Comparison of ENCODE assay signal across 19 mouse cellular contexts in the genomic region with DNA sequence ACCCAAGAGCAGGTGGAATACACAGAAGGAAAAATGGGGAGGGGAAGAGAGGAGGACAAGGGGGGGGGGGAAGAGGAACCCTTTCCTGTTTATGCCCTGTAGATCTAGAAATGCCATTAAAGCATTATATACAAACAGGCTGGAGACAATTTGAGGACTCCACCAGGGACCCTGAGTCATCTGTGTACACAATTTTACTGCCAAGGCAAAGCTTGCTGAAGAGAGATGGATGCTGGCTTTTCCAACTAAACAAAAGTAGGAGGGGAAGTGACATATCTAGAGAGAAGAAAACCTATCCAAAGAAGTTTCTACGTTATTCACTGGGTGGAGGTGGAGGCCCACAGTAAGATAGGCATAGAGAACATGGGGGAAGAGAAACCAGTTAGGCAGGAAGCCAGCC. TPM values are rescaled to one million over a fixed set of nuclear protein-coding genes. Genes with fewer than 3 reads are reported as not detected.
DNase-seq lines count a peak whose midpoint lies in the region; ATAC-seq lines count a peak whose summit lies in the region.
"Had no signal": no experiment of that assay in that cellular context is flagged by ENCODE, and none has a peak within 500 bp of the region (broad histone marks: within the 10 kb centered on the region; RNA-seq: fewer than 3 reads in every experiment).

No protein-coding gene starts in this region.

- H3K4me2 ChIP-seq in embryonic facial prominence, embryonic 15.5 days (replicated peaks) = no peak overlapping the region
- no peak overlapping the region for H3K4me2 ChIP-seq in liver, embryonic 13.5 days
- H3K4me2 ChIP-seq in liver, embryonic 11.5 days = no peak overlapping the region
- H3K4me2 ChIP-seq: heart, embryonic 11.5 days had no signal

- no peak overlapping the region for H3K4me3 ChIP-seq in embryonic facial prominence, embryonic 15.5 days (replicated peaks)
- no peak overlapping the region for H3K4me3 ChIP-seq in embryonic facial prominence, embryonic 10.5 days
- H3K4me3 ChIP-seq in liver, embryonic 13.5 days (replicated peaks) = no peak overlapping the region
- H3K4me3 ChIP-seq in liver, embryonic 11.5 days (ENCODE audit: low read depth, low read length) = no peak overlapping the region

- no peaks in the 10 kb centered on the region for H3K9me3 ChIP-seq in embryonic facial prominence, embryonic 15.5 days (replicated peaks)
- no peaks in the 10 kb centered on the region for H3K9me3 ChIP-seq in embryonic facial prominence, embryonic 10.5 days
- H3K9me3 ChIP-seq in liver, embryonic 13.5 days (replicated peaks) = no peaks in the 10 kb centered on the region
- H3K9me3 ChIP-seq in liver, embryonic 11.5 days (ENCODE audit: control insufficient read depth, low read length) = no peaks in the 10 kb centered on the region

- H3K27me3 ChIP-seq in embryonic facial prominence, embryonic 15.5 days = no peaks in the 10 kb centered on the region
- H3K27me3 ChIP-seq in embryonic facial prominence, embryonic 10.5 days (replicated peaks; ENCODE audit: low read depth, poor library complexity, severe bottlenecking) = no peaks in the 10 kb centered on the region
- H3K27me3 ChIP-seq in liver, embryonic 13.5 days = no peaks in the 10 kb centered on the region
- H3K27me3 ChIP-seq in liver, embryonic 11.5 days (replicated peaks; ENCODE audit: control insufficient read depth, insufficient read depth, low read length) = no peaks in the 10 kb centered on the region

- H3K9ac ChIP-seq in embryonic facial prominence, embryonic 15.5 days = no peak overlapping the region
- no peak overlapping the region for H3K9ac ChIP-seq in liver, embryonic 13.5 days
- H3K9ac ChIP-seq in liver, embryonic 11.5 days (ENCODE audit: low read depth, low read length) = no peak overlapping the region
- H3K9ac ChIP-seq: liver, embryonic 14.5 days had no signal

- peak overlapping the region; percentile 44; the same call in 1 of the 2 replicates for H3K27ac ChIP-seq in embryonic facial prominence, embryonic 15.5 days (replicated peaks)
- no peak overlapping the region for H3K27ac ChIP-seq in embryonic facial prominence, embryonic 10.5 days (replicated peaks)
- H3K27ac ChIP-seq in liver, embryonic 13.5 days = peak overlapping the region; percentile 6; the same call in 1 of the 2 replicates
- no peak overlapping the region for H3K27ac ChIP-seq in liver, embryonic 11.5 days (ENCODE audit: low read depth, low read length)
- H3K27ac ChIP-seq: liver, embryonic 14.5 days had no signal

- no peak for ATAC-seq in embryonic facial prominence, embryonic 15.5 days (ENCODE audit: insufficient number of reproducible peaks, low FRiP score, low TSS enrichment, low read depth)
- ATAC-seq in liver, embryonic 13.5 days (ENCODE audit: low read depth) = no peak
- ATAC-seq in liver, embryonic 11.5 days (replicated peaks; ENCODE audit: low FRiP score) = no peak
- ATAC-seq in megakaryocyte, adult 5-6 weeks (ENCODE audit: poor library complexity, severe bottlenecking) = peak; percentile 48; the same call in 1 of the 2 replicates
- ATAC-seq: forebrain, embryonic 16.5 days had no signal

- WGBS in embryonic facial prominence, embryonic 15.5 days = 36% methylated on average over 1 of the region's 1 CpGs
- WGBS in embryonic facial prominence, embryonic 10.5 days = 72% methylated on average over 1 of the region's 1 CpGs
- WGBS in liver, embryonic 13.5 days (ENCODE audit: insufficient replicate concordance) = 35% methylated on average over 1 of the region's 1 CpGs
- WGBS in liver, embryonic 11.5 days = 34% methylated on average over 1 of the region's 1 CpGs

- peaks cover 32% of the 10 kb centered on the region for H3K36me3 ChIP-seq in embryonic facial prominence, embryonic 15.5 days
- H3K36me3 ChIP-seq in embryonic facial prominence, embryonic 10.5 days (replicated peaks) = peaks cover 26% of the 10 kb centered on the region
- H3K36me3 ChIP-seq in liver, embryonic 13.5 days = peaks cover 26% of the 10 kb centered on the region
- peaks cover 14% of the 10 kb centered on the region for H3K36me3 ChIP-seq in liver, embryonic 11.5 days (ENCODE audit: control insufficient read depth, insufficient read depth, low read length)

- 0 out of 2 replicates have a peak, but pooled peaks cover 8% of the 10 kb centered on the region for H3K4me1 ChIP-seq in embryonic facial prominence, embryonic 15.5 days
- H3K4me1 ChIP-seq in embryonic facial prominence, embryonic 10.5 days = peaks cover 4% of the 10 kb centered on the region
- peaks cover 15% of the 10 kb centered on the region; the same call in 1 of the 2 replicates for H3K4me1 ChIP-seq in liver, embryonic 13.5 days (replicated peaks)
- H3K4me1 ChIP-seq in liver, embryonic 11.5 days (replicated peaks; ENCODE audit: control insufficient read depth, insufficient read depth, low read length) = no peaks in the 10 kb centered on the region; the same call in 1 of the 2 replicates

- no peak for DNase-seq in embryonic facial prominence, embryonic 10.5 days (ENCODE audit: low spot score)
- DNase-seq in liver, embryonic 13.5 days = no peak
- DNase-seq in liver, embryonic 11.5 days (ENCODE audit: low spot score) = no peak
- DNase-seq in brain, adult 2 months (ENCODE audit: low read depth, low spot score) = peak; percentile 15
- no peak for DNase-seq in cerebellum, adult 8-10 months
- no peak for DNase-seq in layer of hippocampus, postnatal 10 days (ENCODE audit: low spot score in 2 of 2)
- DNase-seq: cerebellum, adult 2 months; gastrocnemius, postnatal 25 days; kidney, adult 8-10 months; kidney, postnatal 4 days had no signal

RNA-seq across cellular contexts. Expression of gene Tmem176a, which starts 10.5 kb away (rescaled TPM):
- polyA plus RNA-seq in embryonic facial prominence, embryonic 15.5 days (2015; fragmentation: Nextera tagmentation; extraction: Ambion mirVana) = 64.4 and 77.8 TPM in 2 replicates
- polyA plus RNA-seq in embryonic facial prominence, embryonic 10.5 days (2016; fragmentation: Nextera tagmentation; extraction: Ambion mirVana) = 14.2 and 21.0 TPM in 2 replicates
- polyA plus RNA-seq in liver, embryonic 13.5 days (2015; fragmentation: Nextera tagmentation; extraction: Ambion mirVana) = 72.2 and 77.0 TPM in 2 replicates
- polyA plus RNA-seq in liver, embryonic 11.5 days (2014; fragmentation: Nextera tagmentation; extraction: Ambion mirVana) = 56.6 and 66.1 TPM in 2 replicates
- total RNA-seq in megakaryocyte, adult 5-6 weeks (2015) = 33.4 and 35.5 TPM in 2 replicates
- 16.5 and 20.0 TPM in 2 replicates for total RNA-seq in megakaryocyte, adult 5-6 weeks (2017)
- 10 to 100 TPM; 14.7 to 15.4 TPM for total RNA-seq in layer of hippocampus, postnatal 10 days (2021)

RNA-seq across cellular contexts. Expression of gene Tmem176b, which starts 11.1 kb away (rescaled TPM):
- polyA plus RNA-seq in embryonic facial prominence, embryonic 15.5 days (2015; fragmentation: Nextera tagmentation; extraction: Ambion mirVana) = 212 and 224 TPM in 2 replicates
- 38.1 and 54.6 TPM in 2 replicates for polyA plus RNA-seq in embryonic facial prominence, embryonic 10.5 days (2016; fragmentation: Nextera tagmentation; extraction: Ambion mirVana)
- 110 and 119 TPM in 2 replicates for polyA plus RNA-seq in liver, embryonic 13.5 days (2015; fragmentation: Nextera tagmentation; extraction: Ambion mirVana)
- 105 and 118 TPM in 2 replicates for polyA plus RNA-seq in liver, embryonic 11.5 days (2014; fragmentation: Nextera tagmentation; extraction: Ambion mirVana)
- total RNA-seq in megakaryocyte, adult 5-6 weeks (2015) = 74.3 and 79.2 TPM in 2 replicates
- total RNA-seq in megakaryocyte, adult 5-6 weeks (2017) = 81.4 and 85.0 TPM in 2 replicates
- total RNA-seq in layer of hippocampus, postnatal 10 days (2021) = 10 to 100 TPM; 45.6 to 47.8 TPM

RNA-seq across cellular contexts. Expression of gene Aoc1, which starts 42.5 kb away (rescaled TPM):
- 0.23 TPM in 1 of 2 replicates, not detected in the other for polyA plus RNA-seq in embryonic facial prominence, embryonic 15.5 days (2015; fragmentation: Nextera tagmentation; extraction: Ambion mirVana)
- 0.07 TPM in 1 of 2 replicates, not detected in the other for polyA plus RNA-seq in embryonic facial prominence, embryonic 10.5 days (2016; fragmentation: Nextera tagmentation; extraction: Ambion mirVana)
- polyA plus RNA-seq in liver, embryonic 13.5 days (2015; fragmentation: Nextera tagmentation; extraction: Ambion mirVana) = not detected in 2 replicates
- polyA plus RNA-seq in liver, embryonic 11.5 days (2014; fragmentation: Nextera tagmentation; extraction: Ambion mirVana) = not detected in 2 replicates
- total RNA-seq in megakaryocyte, adult 5-6 weeks (2015) = not detected in 2 replicates
- total RNA-seq in megakaryocyte, adult 5-6 weeks (2017) = not detected in 2 replicates
- total RNA-seq in layer of hippocampus, postnatal 10 days (2021) = not detected
- total RNA-seq: gastrocnemius, postnatal 25 days; hematopoietic stem cell, adult 5-6 weeks; layer of hippocampus, postnatal 25 days; left cerebral cortex, postnatal 25 days had no signal
- polyA plus RNA-seq: forebrain, embryonic 16.5 days; heart, embryonic 11.5 days; liver, embryonic 14.5 days; neural tube, embryonic 14.5 days had no signal

RNA-seq across cellular contexts. Expression of gene Gimap3, which starts 59.6 kb away (rescaled TPM):
- polyA plus RNA-seq in embryonic facial prominence, embryonic 15.5 days (2015; fragmentation: Nextera tagmentation; extraction: Ambion mirVana) = not detected in 2 replicates
- polyA plus RNA-seq in embryonic facial prominence, embryonic 10.5 days (2016; fragmentation: Nextera tagmentation; extraction: Ambion mirVana) = not detected in 2 replicates
- polyA plus RNA-seq in liver, embryonic 13.5 days (2015; fragmentation: Nextera tagmentation; extraction: Ambion mirVana) = 0.05 TPM in 1 of 2 replicates, not detected in the other
- 0.08 TPM in 1 of 2 replicates, not detected in the other for polyA plus RNA-seq in liver, embryonic 11.5 days (2014; fragmentation: Nextera tagmentation; extraction: Ambion mirVana)
- total RNA-seq in megakaryocyte, adult 5-6 weeks (2015) = 5.3 and 9.4 TPM in 2 replicates
- 7.8 and 9.9 TPM in 2 replicates for total RNA-seq in megakaryocyte, adult 5-6 weeks (2017)
- total RNA-seq in layer of hippocampus, postnatal 10 days (2021) = not detected
- total RNA-seq: layer of hippocampus, postnatal 25 days; left cerebral cortex, postnatal 25 days had no signal
- polyA plus RNA-seq: forebrain, embryonic 16.5 days; heart, embryonic 11.5 days; neural tube, embryonic 14.5 days had no signal

Comparison
In these comparisons a context has a peak if more than half of its experiments do, and no peak if none do; other contexts are left out.
1. H3K27ac ChIP-seq: peak in embryonic facial prominence, embryonic 15.5 days (single experiment) and liver, embryonic 13.5 days (single experiment); none in embryonic facial prominence, embryonic 10.5 days (single experiment) and liver, embryonic 11.5 days (single experiment).